Mouse (Mus musculus) Patski (cell line): ENCODE results near the gene Rpp25. TPM values are rescaled to one million over a fixed set of nuclear protein-coding genes. Genes with fewer than 3 reads are reported as not detected.
A peak's percentile ranks its signal among the peaks of the same experiment; 100 is the strongest.

Experiments
- ATAC-seq: fragments of 100-300 bp; one replicate; pipeline ENCODE4 v1.8.0; 2021
- CTCF ChIA-PET: fragments of 350-600 bp; sonication (Branson Sonifier 250); formaldehyde crosslinking; loops from one replicate; lab custom pipeline; 2022; ENCODE audit warnings: inconsistent platforms; lab: Charles Lee
- POLR2A ChIA-PET: fragments of 350-600 bp; sonication (Branson Sonifier 250); formaldehyde crosslinking; loops from one replicate; lab custom pipeline; 2022; ENCODE audit warnings: antibody characterized with exemption, inconsistent platforms; lab: Charles Lee
- DNase-seq: peaks from one replicate; pipeline ENCODE4 v3.0.0-alpha.2; 2011; ENCODE audit warnings: low read depth, low spot score
- H3K27me3 ChIP-seq: fragments of 371-371 bp; one replicate; pipeline ENCODE4 v1.5.1; 2021
- CTCF ChIP-seq: fragments of 100-300 bp; IDR thresholded peaks from one replicate; pipeline ENCODE4 v1.5.1; 2021
- in situ Hi-C: fragments of 300-500 bp; cut with MboI; formaldehyde crosslinking; loops from 3 replicates; pipeline ENCODE4 v1.11.1; 2018; ENCODE audit warnings: low pct_unique_long_range_greater_than_20kb, mixed read lengths
- polyA plus RNA-seq: library from polyadenylated mRNA; unstranded; gene quantifications from one replicate; pipeline ENCODE4 v1.2.3, GENCODE M21; 2021

Rpp25 gene
- polyA plus RNA-seq, 1 experiment from 2014 or later, result 0.39 TPM

DNA sequence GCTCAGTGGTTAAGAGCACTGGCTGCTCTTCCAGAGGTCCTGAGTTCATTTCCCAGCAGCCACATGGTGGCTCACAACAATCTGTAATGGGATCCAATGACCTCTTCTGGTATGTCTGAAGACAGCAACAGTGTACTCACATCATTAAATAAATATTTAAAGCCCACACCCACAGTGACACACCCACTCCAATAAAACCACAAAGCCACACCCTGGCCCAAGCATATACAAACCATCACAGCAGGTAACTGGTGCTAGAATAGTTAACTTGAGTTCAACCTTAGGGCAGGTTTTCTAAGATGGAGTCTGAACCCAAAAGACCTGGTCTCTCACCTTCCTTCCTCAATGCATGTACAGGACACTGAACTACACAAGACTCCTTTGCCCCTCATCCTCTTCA, 8.9 kb upstream of the Rpp25 start:
- in situ Hi-C loops, result no loop called here
- POLR2A ChIA-PET, result no interaction called here
- H3K27me3 ChIP-seq, result peaks cover 4% of the 10 kb centered on the region
- DNase-seq (no peak), ATAC-seq (no peak)
- TF ChIP-seq CTCF, result no peak
- CTCF ChIA-PET, result interaction anchor here (2.7 kb wide), 1 partner anchor 22 kb away, joined by 9 read pairs; no protein-coding TSS in a partner anchor

DNA sequence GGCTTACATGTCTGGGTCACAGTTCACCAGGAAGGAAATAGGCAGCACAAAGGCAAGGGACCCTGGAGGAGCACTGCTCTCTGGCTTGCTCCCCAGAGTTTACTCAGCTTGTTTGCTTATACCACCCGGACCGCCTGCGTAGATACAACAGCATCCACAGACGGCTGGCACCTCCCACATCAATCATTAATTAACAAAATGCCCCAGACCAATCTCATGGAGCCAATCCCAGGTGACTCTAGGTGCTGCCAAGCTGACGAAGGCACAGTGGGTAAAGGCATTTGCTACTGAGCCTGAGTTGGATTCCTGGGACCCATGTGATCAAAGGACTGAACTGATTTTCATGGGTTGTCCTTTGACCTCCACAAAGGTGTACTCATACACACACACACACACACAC, 6.6 kb upstream of the Rpp25 start:
- in situ Hi-C loops, result no loop called here
- peaks cover 4% of the 10 kb centered on the region for H3K27me3 ChIP-seq
- POLR2A ChIA-PET, result interaction anchor here (1.7 kb wide), 1 partner anchor 8 kb away, joined by 4 read pairs; no protein-coding TSS in a partner anchor
- DNase-seq (no peak), ATAC-seq (no peak)
- CTCF ChIA-PET, result interaction anchor here (1.6 to 2.7 kb wide), 2 partner anchors 10 to 20 kb away, joined by 3 to 9 read pairs; no protein-coding TSS in a partner anchor
- TF ChIP-seq CTCF, result no peak

DNA sequence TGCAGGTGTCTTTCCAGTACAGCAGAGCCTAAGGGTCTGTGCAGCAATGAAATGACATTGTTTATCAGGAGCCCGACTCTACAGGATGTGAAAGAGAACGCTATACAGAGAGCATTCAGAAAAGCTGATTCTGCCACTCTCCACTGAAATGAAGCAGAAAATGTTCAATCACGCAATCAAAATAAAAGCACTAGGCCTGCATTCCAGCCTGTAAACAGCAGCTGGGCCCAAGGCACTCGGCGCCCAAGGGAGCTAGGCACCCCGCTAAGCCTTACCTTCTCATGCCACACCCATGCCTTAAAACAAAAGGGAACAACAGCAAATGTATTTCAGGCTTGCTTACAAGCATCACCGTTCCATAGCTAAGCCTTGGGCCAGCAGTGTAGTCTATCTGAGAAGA, 5.3 kb upstream of the Rpp25 start:
- ATAC-seq, result no peak
- no peak for TF ChIP-seq CTCF
- ChIA-PET CTCF (no interaction called here), POLR2A (no interaction called here)
- H3K27me3 ChIP-seq, result peaks cover 4% of the 10 kb centered on the region
- in situ Hi-C loops, result no loop called here
- no peak for DNase-seq

DNA sequence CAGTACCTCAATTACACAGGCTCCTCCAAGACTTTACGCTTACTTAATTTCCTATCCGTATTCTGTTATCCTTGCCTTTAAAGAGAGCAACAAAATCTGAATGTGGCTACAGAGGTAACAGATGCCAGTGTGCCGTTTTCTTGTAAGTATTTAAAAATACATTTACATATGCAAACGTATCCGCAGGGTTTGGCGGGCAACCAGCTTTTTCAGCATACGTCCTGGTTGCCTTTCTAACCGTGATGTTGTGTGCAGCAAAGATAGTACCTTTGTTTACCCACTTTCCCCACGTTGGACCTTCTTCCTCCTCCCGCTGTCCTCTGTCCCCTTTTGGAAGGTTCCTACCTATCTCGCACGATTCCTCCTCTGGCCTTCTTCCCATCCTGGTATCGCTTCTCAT, 2.4 kb upstream of the Rpp25 start:
- TF ChIP-seq CTCF, result no peak
- DNase-seq (no peak), ATAC-seq (no peak)
- POLR2A ChIA-PET, result no interaction called here
- H3K27me3 ChIP-seq, result peaks cover 8% of the 10 kb centered on the region
- in situ Hi-C loops, result no loop called here
- CTCF ChIA-PET, result no interaction called here

DNA sequence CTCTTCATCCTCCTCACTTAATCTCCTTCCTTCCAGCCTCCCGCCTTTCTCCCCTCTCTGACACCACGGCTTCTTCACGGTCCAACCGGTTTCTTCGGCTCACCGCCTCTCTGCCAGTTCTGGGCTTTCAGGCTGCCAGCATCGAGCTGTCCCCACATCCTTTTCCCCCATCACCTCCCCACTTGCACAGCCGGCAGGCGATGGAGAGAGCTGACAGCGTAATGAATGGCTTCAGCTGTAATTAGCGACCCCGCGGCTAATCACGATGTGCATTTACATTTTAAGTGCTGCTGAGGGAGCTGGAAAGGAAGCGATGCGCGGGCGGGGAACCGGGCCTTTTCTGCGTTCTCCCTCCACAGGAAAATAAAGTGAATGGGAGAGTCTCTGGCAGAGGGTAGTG, 2.0 kb upstream of the Rpp25 start:
- H3K27me3 ChIP-seq, result peaks cover 8% of the 10 kb centered on the region
- CTCF ChIA-PET, result no interaction called here
- DNase-seq (no peak), ATAC-seq (no peak)
- POLR2A ChIA-PET, result no interaction called here
- TF ChIP-seq CTCF, result no peak
- in situ Hi-C loops, result no loop called here

DNA sequence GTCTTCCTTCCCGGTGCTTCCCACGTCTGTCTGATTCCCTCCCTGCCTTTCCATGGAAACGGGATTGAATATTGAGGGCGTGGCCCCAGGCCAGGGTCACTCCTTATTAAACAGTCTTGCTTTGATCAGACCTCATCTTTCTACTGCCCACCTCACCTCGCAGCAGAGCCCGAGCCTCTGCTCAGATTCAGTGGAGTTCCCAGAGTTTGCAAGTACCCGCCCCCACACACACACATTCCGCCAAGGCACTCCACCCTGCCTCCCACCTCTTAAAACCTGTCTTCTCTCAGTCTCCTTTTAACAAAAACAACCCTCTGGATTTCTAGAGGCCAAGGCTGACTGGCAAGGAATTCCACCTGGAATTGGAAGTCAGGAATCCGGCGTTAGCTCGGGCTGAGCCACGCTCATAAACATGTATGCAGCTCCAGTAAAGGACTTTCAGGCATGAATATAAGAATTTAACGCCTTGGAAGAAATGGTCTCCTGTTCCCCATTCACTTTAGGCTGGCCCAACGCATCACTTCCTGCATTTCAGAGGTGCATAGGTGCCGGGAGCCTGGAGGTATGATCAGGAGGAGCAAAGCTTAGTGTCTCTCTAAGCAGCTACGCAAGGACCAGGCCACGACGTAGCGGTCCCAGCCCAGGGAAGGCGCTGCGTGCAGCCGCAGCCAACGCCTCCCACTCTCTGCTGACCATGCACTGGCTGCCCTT, 760 bp upstream of the Rpp25 start:
- CTCF ChIA-PET, result no interaction called here
- in situ Hi-C loops, result no loop called here

DNA sequence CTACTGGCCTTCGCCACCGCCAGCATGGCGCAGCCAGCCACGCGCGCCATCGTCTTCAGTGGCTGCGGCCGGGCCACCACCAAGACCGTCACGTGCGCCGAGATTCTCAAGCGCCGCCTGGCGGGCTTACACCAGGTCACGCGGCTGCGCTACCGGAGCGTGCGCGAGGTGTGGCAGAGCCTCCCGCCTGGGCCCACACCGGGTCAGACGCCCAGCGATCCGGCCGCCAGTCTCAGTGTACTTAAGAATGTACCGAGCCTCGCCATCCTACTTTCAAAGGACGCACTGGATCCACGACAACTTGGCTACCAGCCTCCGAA, 515 bp downstream of the Rpp25 start:
- DNase-seq (no peak), ATAC-seq (no peak)
- peaks cover 5% of the 10 kb centered on the region for H3K27me3 ChIP-seq
- CTCF ChIA-PET, result no interaction called here
- in situ Hi-C loops, result no loop called here
- no peak for TF ChIP-seq CTCF
- POLR2A ChIA-PET, result no interaction called here

More for the DNA sequence above, 760 bp upstream of the Rpp25 start:
- no peak for DNase-seq
- no peak for ATAC-seq
- no peak for TF ChIP-seq CTCF
- POLR2A ChIA-PET, result no interaction called here
- peaks cover 8% of the 10 kb centered on the region for H3K27me3 ChIP-seq

DNA sequence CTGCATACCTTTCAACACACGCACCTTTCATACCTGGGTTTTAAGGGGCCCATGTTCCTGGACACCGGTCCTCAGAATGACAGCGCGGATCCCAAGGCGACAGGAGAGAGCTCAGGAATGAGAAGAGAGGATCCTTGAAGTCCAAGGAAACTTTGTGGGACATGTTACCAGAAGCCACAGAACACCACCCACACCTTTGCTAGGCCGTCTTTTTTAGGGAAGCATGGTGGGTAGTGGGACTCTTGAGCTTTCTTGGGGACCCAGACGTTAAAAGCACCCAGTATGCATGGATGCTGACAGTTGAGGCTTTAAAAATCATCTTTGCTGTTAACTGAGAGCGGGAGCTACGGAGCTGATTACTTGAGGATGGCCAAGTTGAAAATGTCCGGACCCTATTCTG, 1.1 kb downstream of the Rpp25 start:
- in situ Hi-C loops, result no loop called here
- POLR2A ChIA-PET, result interaction anchor here (1.3 kb wide), 1 partner anchor 9 kb away, joined by 4 read pairs; no protein-coding TSS in a partner anchor
- peaks cover 5% of the 10 kb centered on the region for H3K27me3 ChIP-seq
- no peak for DNase-seq
- no peak for ATAC-seq
- CTCF ChIA-PET, result interaction anchor here (0.7 to 2.0 kb wide), 2 partner anchors 12 to 19 kb away, joined by 3 to 9 read pairs; no protein-coding TSS in a partner anchor
- TF ChIP-seq CTCF, result no peak

DNA sequence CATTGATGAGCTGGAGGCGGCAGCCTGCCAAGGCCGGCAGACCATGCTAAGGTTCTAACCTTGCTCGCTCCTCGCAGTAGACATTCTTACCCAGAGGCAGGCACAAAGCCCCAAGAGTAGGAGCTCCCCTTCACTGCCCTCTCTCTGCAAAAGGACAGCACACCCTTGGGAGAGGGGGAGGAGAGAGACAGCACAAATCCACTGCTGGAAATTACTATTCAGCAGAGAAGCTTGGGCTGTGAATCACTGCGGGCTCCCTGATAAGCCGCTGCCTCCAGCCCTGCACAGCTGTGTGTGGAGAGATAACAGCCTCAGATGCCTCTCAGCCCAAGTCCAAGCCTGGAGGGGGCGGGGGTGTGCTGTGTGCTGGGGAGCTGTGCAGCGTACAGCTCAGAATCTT, 1.9 kb downstream of the Rpp25 start:
- no peak for DNase-seq
- POLR2A ChIA-PET, result interaction anchor here (1.3 kb wide), 1 partner anchor 9 kb away, joined by 4 read pairs; no protein-coding TSS in a partner anchor
- CTCF ChIA-PET, result interaction anchor here (0.7 to 2.0 kb wide), 4 partner anchors 11 to 107 kb away, joined by 3 to 9 read pairs (median 3); no protein-coding TSS in a partner anchor
- peak; percentile 67 for ATAC-seq
- no peak for TF ChIP-seq CTCF
- in situ Hi-C loops, result no loop called here
- H3K27me3 ChIP-seq, result peaks cover 5% of the 10 kb centered on the region

DNA sequence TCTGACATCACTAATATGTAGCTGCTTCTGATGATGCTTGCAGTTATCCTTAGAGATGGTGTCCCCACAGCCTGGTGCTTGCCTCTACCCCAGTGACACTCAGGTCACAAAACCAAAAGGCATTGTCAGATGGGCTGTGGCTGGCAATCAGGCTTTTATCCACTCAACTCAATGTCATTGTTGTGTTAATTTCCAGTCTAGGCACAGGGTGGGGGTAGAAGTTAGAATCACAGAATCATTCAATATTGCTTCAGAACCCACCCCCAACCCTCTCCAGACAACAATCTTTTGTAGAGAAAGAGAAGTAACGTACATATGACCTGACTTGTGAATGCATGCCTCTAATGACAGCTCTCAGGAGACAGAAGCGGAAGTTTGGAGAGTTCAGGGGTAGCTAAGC, 6.8 kb downstream of the Rpp25 start:
- CTCF ChIA-PET, result no interaction called here
- in situ Hi-C loops, result no loop called here
- no peaks in the 10 kb centered on the region for H3K27me3 ChIP-seq

DNA sequence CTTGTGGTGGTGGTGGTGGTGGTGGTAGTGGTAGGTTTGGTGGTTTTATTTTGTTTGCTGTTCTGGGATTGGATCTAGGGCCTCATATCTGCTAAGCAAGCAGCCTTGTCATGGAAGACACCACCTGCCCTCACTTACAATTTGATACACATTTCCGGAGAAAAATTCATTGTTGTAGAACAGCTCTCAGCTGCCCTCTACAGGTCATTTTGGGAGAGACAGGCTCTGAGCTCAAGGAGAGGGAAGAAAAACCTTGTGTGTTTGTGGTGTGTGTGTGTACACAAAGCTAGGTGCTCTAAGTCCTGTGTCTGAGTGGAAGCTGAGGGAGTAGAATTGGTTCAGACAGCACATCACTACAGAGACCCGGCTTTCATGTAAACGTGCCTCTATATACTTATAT, 13.3 kb downstream of the Rpp25 start:
- ChIA-PET CTCF (interaction anchor here (0.7 to 4.3 kb wide), 15 partner anchors 9 to 311 kb away, joined by 3 to 43 read pairs (median 3); no protein-coding TSS in a partner anchor), POLR2A (interaction anchor here (0.6 kb wide), 1 partner anchor 229 kb away, joined by 3 read pairs; no protein-coding TSS in a partner anchor)
- in situ Hi-C loops, result no loop called here
- TF ChIP-seq CTCF, result peak; percentile 87
- ATAC-seq (no peak), DNase-seq (no peak)
- H3K27me3 ChIP-seq, result no peaks in the 10 kb centered on the region

More for the DNA sequence above, 6.8 kb downstream of the Rpp25 start:
- TF ChIP-seq CTCF, result no peak
- POLR2A ChIA-PET, result no interaction called here
- DNase-seq, result no peak
- ATAC-seq, result no peak
